Mouse (Mus musculus) hindbrain, embryonic 11.5 days (tissue): ENCODE data around the gene Thada. TPM values are rescaled to one million over a fixed set of nuclear protein-coding genes. Genes with fewer than 3 reads are reported as not detected.

Source experiments
- ATAC-seq: fragments of 200-750 bp; cut with Nextera tagmentation; 2 replicates; pipeline ENCODE4 v1.8.0; 2017; ENCODE audit warnings: mild to moderate bottlenecking, moderate TSS enrichment, moderate library complexity; ENCODE audit not compliant: low FRiP score
- DNase-seq: peaks from one replicate; pipeline ENCODE4 v3.0.0-alpha.2; 2015; ENCODE audit warnings: low spot score
- H3K27ac ChIP-seq: fragments of 300-500 bp; sonication (generic); 2 replicates; pipeline ENCODE4 v1.5.1; 2014; ENCODE audit warnings: mild to moderate bottlenecking, low read depth, low read length
- H3K27me3 ChIP-seq: fragments of 300-500 bp; sonication (generic); 2 replicates; pipeline ENCODE4 v1.6.1; 2014; ENCODE audit warnings: mild to moderate bottlenecking, low read length, moderate library complexity, mixed read lengths; ENCODE audit not compliant: control insufficient read depth, insufficient read depth
- H3K36me3 ChIP-seq: fragments of 300-500 bp; sonication (generic); 2 replicates; pipeline ENCODE4 v1.6.1; 2014; ENCODE audit warnings: mild to moderate bottlenecking, low read length, moderate library complexity, mixed read lengths; ENCODE audit not compliant: control insufficient read depth, insufficient read depth
- H3K4me1 ChIP-seq: fragments of 300-500 bp; sonication (generic); replicated peaks from 2 replicates; pipeline ENCODE4 v1.6.1; 2014; ENCODE audit warnings: low read length, mixed read lengths; ENCODE audit not compliant: control insufficient read depth, insufficient read depth
- H3K4me2 ChIP-seq: fragments of 300-500 bp; sonication (generic); replicated peaks from 2 replicates; pipeline ENCODE4 v1.6.1; 2014; ENCODE audit warnings: mild to moderate bottlenecking, low read depth, low read length
- H3K4me3 ChIP-seq: fragments of 300-500 bp; sonication (generic); 2 replicates; pipeline ENCODE4 v1.5.1; 2014; ENCODE audit warnings: low read depth, low read length
- H3K9ac ChIP-seq: fragments of 300-500 bp; sonication (generic); 2 replicates; pipeline ENCODE4 v1.6.1; 2014; ENCODE audit warnings: low read depth, low read length
- H3K9me3 ChIP-seq: fragments of 300-500 bp; sonication (generic); 2 replicates; pipeline ENCODE4 v1.6.1; 2016; ENCODE audit warnings: low read length; ENCODE audit not compliant: control insufficient read depth
- WGBS: fragments of 180-500 bp; shearing (Covaris S2); extraction: QIAGEN DNeasy Blood & Tissue Kit; methylation state at CpG from one replicate; pipeline ENCODE4 v1.1.7; 2014; 5-methylcytosine and 5-hydroxymethylcytosine counted together
- polyA plus RNA-seq: library from polyadenylated mRNA; unstranded; fragments of >200 nt; fragmentation: Nextera tagmentation; extraction: Ambion mirVana; gene quantifications from 2 replicates; pipeline ENCODE4 v1.2.1, GENCODE M21; 2014

The Thada gene
- polyA plus RNA-seq, 1 experiment from 2014 or later, result 13.1 TPM

DNA sequence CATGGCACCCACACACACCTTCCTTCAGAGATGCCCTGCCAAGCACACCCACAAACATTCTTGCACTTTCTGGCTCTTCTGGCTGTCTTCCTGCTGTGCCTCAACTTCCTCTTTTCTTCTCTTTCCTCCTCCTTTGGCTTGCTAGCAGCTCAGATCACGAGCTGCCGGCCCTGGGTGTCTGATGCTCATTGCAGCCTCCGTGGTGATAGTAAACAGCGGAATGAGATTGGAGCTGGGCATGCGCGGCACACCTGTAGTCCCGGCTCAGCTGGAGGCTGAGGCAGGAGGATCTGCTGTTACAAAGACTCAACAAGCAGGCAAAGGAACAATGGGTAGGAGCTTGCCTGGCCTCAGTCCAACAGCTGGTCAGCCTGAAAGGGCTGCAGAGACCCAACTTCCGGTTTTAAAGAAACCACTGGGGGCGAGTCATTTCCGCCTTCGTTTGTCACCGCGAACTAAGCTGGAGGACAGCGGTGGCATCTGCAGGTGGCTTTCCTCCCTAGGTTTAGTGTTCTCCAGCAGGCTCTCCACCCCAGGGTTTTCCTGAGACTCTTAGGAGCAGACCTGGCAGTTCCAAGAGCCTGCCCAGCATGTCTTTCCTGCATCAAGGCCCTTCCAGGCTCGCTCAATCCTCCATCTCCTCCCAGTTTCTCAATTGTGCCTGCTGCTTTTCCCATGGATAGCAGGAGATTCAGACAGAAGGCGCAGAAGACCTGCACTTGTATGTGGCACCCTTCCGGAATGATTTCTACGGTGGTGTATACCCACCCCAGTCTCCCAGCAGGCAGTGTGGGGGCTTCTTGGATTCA, 284.3 kb downstream of the Thada start:
- Histone ChIP-seq H3K27ac (peak overlapping the region; percentile 58), H3K4me1 (peaks cover 3% of the 10 kb centered on the region; the same call in 1 of the 2 replicates), H3K9me3 (no peaks in the 10 kb centered on the region), H3K27me3 (peaks cover 3% of the 10 kb centered on the region; the same call in 1 of the 2 replicates), H3K9ac (no peak overlapping the region), H3K36me3 (no peaks in the 10 kb centered on the region; the same call in 1 of the 2 replicates), H3K4me3 (no peak overlapping the region), H3K4me2 (no peak overlapping the region)
- 55% methylated on average over 18 of the region's 18 CpGs for WGBS
- DNase-seq (peak; percentile 25), ATAC-seq (no peak)

DNA sequence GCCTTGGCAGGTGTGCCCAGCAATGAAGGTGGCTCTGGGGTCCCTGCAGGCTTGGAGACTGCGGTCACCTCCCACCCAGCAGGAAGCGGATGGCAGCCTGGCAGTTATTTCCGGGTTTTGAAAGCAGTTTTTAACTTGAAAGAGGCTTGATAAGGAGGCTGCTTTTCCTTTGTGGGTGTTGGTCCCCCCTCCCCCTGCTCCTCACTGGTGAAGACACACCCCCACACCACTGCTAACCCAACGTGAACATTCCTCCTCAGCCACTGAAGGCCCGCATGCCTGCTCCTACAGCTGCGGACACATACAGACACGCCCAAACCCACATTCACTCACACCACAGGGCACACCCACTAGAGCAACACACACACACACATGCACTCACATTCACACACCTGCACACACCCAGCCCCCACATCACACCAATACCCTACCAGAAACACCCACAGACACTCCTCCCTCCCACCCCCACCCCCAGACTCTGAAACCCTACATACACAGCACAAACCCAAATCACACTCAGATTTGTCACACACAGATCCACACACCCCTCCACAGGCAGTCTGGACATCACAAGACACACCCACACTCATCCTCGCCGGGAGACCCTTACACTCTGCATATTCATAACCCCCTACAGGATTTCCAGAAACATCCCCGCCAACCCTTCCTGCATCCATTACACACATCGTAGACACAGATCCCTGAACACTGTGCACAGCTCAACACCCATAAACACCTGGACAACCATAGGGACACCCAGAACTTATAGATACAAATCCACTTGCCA, 285.1 kb downstream of the Thada start:
- no peak overlapping the region for H3K9ac ChIP-seq
- no peak overlapping the region; the same call in 1 of the 2 replicates for H3K27ac ChIP-seq
- no peak overlapping the region for H3K4me2 ChIP-seq
- ATAC-seq (no peak), DNase-seq (no peak)
- H3K36me3 ChIP-seq, result no peaks in the 10 kb centered on the region; the same call in 1 of the 2 replicates
- H3K9me3 ChIP-seq, result no peaks in the 10 kb centered on the region
- H3K27me3 ChIP-seq, result no peaks in the 10 kb centered on the region
- no peak overlapping the region for H3K4me3 ChIP-seq
- 44% methylated on average over 11 of the region's 11 CpGs for whole genome bisulfite sequencing
- peaks cover 3% of the 10 kb centered on the region; the same call in 1 of the 2 replicates for H3K4me1 ChIP-seq

DNA sequence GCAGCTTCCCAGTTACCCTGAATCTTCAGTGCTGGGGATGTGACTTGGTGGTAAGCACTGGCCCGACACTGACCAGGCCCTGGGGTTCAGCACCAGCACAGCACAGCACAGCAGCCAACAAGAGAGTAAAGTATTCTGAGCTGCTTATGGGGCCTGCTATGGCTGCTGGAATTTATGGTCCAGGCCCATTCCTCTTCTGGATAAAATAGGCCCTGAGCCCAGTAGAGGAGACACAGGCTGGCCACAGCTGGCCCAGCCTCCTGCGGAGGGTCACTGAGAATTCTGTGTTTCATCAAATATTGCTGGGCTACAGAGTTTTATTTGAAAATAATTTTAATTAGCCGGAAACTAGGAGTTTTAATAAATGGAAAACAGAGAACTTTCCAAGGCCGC, 286.0 kb downstream of the Thada start:
- H3K36me3 ChIP-seq, result no peaks in the 10 kb centered on the region
- no peaks in the 10 kb centered on the region for H3K9me3 ChIP-seq
- H3K4me2 ChIP-seq, result no peak overlapping the region
- H3K9ac ChIP-seq, result no peak overlapping the region
- 87% methylated on average over 4 of the region's 4 CpGs for WGBS
- H3K4me3 ChIP-seq, result no peak overlapping the region
- H3K27me3 ChIP-seq, result no peaks in the 10 kb centered on the region
- DNase-seq (no peak), ATAC-seq (no peak)
- no peak overlapping the region for H3K27ac ChIP-seq
- peaks cover 3% of the 10 kb centered on the region; the same call in 1 of the 2 replicates for H3K4me1 ChIP-seq

DNA sequence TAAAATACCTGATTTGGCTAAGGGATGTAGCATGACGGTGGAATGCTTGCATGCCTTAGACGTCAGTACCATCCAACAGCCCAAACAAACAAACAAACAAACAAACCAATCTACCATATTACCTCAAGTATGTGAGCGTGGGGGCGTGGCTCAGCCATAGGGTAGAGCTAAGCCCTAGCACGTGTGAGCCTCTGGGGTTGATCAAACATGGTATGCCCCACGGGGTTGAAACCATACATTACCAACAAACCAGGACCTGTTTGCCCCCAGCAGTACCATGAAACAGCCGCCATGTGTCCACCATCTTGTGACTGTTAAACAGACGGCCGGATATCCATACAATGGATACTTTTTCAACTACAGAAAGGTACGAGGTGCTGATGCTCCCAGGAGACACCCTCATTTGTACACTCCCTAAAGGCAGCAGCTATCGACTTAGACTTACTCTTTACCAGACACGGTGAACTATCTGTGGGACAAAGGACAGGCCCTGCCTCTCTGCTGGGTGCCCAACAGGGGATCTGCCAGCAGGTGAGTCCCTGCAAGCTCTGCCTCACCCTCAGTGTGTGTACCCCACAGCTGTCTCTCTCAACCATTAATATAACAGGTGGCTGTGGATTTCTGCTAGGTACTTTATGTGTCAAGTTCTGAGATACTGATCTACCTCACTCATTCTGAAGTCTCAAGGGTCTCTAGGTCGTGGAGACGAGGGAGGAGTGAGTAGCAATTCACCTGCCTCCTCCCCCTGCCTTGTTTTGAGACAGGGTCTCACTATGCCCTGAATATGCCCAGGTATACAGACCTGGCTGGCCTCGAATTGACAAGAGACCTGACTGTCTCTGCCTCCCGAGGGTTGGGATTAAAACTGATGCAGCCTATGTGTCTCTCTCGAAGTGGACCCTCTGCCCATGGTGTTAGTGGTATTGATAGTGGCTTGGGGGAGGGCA, 286.7 kb downstream of the Thada start:
- 88% methylated on average over 17 of the region's 17 CpGs for WGBS
- DNase-seq, result no peak

DNA sequence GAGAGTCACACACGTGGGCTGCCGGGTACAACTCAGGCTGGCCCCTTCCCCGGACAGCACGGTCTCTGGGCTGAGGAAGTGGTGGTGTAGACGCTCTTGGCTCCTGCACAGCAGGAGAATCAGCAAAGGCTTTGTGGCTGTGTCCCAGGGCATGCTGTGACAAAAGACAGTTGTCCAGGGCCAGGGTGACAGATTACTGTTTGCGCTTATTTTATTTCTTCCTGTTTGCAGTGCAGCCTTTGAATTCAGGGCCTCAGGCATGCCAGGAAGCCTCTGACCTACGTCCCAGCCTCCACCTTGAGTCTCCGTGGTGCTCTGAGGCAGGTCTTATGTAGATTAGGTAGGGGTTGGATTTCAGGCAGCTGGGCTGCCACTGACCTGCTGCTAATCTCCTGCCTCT, 288.5 kb downstream of the Thada start:
- no peaks in the 10 kb centered on the region for H3K36me3 ChIP-seq
- no peak overlapping the region for H3K27ac ChIP-seq
- H3K9me3 ChIP-seq, result no peaks in the 10 kb centered on the region
- no peak overlapping the region for H3K4me2 ChIP-seq
- no peaks in the 10 kb centered on the region for H3K4me1 ChIP-seq
- no peak overlapping the region for H3K9ac ChIP-seq
- 20% methylated on average over 8 of the region's 8 CpGs for WGBS
- DNase-seq (no peak), ATAC-seq (no peak)
- H3K4me3 ChIP-seq, result no peak overlapping the region
- no peaks in the 10 kb centered on the region for H3K27me3 ChIP-seq

More for the DNA sequence above, 286.7 kb downstream of the Thada start:
- H3K4me1 ChIP-seq, result peaks cover 3% of the 10 kb centered on the region; the same call in 1 of the 2 replicates
- no peak overlapping the region for H3K4me3 ChIP-seq
- H3K9me3 ChIP-seq, result no peaks in the 10 kb centered on the region
- no peak overlapping the region for H3K9ac ChIP-seq
- ATAC-seq, result no peak
- no peaks in the 10 kb centered on the region for H3K36me3 ChIP-seq
- H3K27me3 ChIP-seq, result no peaks in the 10 kb centered on the region
- no peak overlapping the region for H3K4me2 ChIP-seq
- no peak overlapping the region for H3K27ac ChIP-seq

DNA sequence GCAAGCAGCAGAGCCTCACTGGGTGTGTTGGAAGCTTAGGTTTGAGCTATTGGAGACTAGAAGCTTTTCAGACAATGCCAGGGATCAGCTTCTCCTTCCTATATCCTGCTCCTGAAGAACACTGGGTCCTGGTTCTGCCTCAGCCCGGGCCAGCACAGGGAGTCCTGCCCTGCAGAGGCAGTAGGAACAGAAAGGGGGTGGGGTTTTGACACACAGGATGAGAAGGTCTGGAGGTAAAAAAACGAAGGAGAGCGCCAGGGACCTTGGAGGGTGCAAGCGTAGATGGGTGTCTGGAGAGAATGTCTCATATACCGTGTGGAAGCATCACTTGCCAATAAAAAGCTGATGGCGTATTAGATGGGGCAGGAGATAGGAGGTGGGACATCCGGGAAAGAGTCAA, 289.6 kb downstream of the Thada start:
- no peak for ATAC-seq
- Histone ChIP-seq H3K36me3 (no peaks in the 10 kb centered on the region), H3K27me3 (no peaks in the 10 kb centered on the region), H3K4me3 (no peak overlapping the region), H3K9me3 (no peaks in the 10 kb centered on the region), H3K4me1 (no peaks in the 10 kb centered on the region), H3K4me2 (no peak overlapping the region), H3K9ac (no peak overlapping the region), H3K27ac (no peak overlapping the region)
- WGBS, result 86% methylated on average over 7 of the region's 7 CpGs
- DNase-seq, result no peak

DNA sequence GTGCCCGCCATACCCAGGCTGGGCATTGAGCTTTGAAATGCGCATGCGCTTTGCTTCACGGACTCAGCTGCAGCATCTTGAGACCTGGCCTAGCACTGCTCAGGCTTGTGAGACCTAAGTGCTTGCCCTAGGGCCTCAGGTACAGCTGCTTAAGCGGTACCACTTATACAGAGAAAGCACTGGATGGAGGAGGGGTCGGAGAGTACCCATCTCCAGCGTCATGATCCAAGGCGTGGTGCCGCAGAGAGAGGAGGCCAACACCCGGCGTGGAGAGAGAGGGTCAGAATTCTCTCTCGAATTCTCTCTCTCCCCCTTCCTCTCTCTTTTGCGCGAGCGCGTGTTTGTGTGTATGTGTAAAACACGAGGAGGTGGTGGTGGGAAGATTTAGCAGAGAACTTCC, 290.8 kb downstream of the Thada start:
- WGBS, result 98% methylated on average over 17 of the region's 17 CpGs
- H3K4me2 ChIP-seq, result no peak overlapping the region
- H3K9me3 ChIP-seq, result no peaks in the 10 kb centered on the region
- no peak overlapping the region for H3K9ac ChIP-seq
- ATAC-seq (no peak), DNase-seq (no peak)
- H3K4me3 ChIP-seq, result no peak overlapping the region
- no peaks in the 10 kb centered on the region for H3K4me1 ChIP-seq
- H3K27ac ChIP-seq, result no peak overlapping the region
- H3K36me3 ChIP-seq, result no peaks in the 10 kb centered on the region
- no peaks in the 10 kb centered on the region for H3K27me3 ChIP-seq

DNA sequence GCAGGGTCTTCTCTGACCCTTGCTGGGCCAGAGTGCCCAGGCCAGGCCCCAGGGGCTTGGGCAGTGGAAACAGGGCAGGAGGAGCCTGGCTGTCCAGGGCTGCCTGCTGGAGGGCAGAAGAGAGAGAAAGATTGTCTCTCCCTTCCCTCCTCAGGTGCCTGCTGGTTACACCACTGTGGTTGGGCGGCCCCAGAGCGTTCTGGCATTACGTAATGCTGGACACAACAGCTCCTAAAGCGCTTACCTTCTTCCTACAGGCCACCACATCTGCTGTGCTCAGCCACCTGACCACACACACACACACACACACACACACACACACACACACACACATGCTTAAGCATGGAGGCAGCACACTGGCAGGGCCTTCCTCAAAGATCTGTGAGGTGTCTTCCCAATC, 298.6 kb downstream of the Thada start:
- DNase-seq, result no peak

More for the DNA sequence above, 298.6 kb downstream of the Thada start:
- WGBS, result 90% methylated on average over 4 of the region's 4 CpGs
- H3K27me3 ChIP-seq, result no peaks in the 10 kb centered on the region
- no peak overlapping the region for H3K4me3 ChIP-seq
- no peak overlapping the region for H3K9ac ChIP-seq
- ATAC-seq, result no peak
- H3K9me3 ChIP-seq, result no peaks in the 10 kb centered on the region
- H3K36me3 ChIP-seq, result no peaks in the 10 kb centered on the region
- no peak overlapping the region for H3K27ac ChIP-seq
- H3K4me1 ChIP-seq, result no peaks in the 10 kb centered on the region
- no peak overlapping the region for H3K4me2 ChIP-seq
